Mouse (Mus musculus) adrenal gland, adult 8-10 months (tissue): ENCODE data around the gene Foxd3. TPM values are rescaled to one million over a fixed set of nuclear protein-coding genes. Genes with fewer than 3 reads are reported as not detected.
"Not testable (repeated sequence)": the region's sequence is repeated elsewhere in the genome, so short reads cannot be mapped to it uniquely, and the experiment has no call there.

Experiments
- DNase-seq: peaks from one replicate; pipeline ENCODE4 v3.0.0; 2022
- total RNA-seq, 4 experiments: library from RNA; stranded (reverse); gene quantifications; 2 replicates each; pipeline ENCODE4 v1.2.4; 2022

Foxd3 gene
- under 1 TPM; 0.21 to 0.86 (median 0.60) TPM for total RNA-seq

DNA sequence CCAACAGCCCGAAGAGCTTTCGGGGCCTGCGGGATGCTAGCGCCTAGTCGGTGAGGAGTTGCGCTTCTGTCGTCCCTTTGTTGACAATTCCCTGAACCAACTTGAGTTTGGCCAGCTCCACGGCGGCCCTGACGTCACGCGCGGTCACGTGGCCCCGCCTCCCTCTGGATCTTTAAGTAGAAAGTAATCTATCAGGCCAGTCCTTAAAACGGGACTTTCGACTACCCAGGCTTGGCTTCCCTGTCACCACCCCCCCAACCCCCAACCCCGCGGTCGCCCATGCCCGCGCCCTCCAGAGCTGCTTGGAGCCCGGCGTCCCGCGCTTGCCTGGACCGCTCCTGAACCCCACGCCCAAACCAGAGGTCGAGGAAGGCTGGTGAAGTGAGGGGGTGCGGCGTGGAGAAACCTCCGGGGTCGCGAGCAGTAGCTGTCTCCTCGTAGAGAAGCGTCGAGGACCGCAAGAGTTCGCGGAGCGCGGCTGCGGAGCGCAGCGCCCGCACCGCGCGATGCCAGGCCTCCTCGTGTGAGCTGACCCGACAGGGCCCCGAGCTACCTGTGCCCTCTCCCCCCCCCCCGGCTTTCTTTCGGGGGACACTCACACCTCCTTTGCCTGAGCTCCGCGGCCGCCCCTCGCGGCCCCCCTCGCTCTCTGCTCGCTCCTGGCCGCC lies at the start of gene Foxd3:
Gene Foxd3, plus strand, starts transcription at position 363 of the 668 bp plus-strand sequence.
- DNase-seq = no peak

- no peak for DNase-seq
Observed at GRCm38 (mm10) chr4:99612156-99612555, 43.9 kb upstream of the Foxd3 start.

GRCm38 (mm10) chr4:99612609-99613350 lies 43.3 kb upstream of the Foxd3 start:
- no peak for DNase-seq

DNA sequence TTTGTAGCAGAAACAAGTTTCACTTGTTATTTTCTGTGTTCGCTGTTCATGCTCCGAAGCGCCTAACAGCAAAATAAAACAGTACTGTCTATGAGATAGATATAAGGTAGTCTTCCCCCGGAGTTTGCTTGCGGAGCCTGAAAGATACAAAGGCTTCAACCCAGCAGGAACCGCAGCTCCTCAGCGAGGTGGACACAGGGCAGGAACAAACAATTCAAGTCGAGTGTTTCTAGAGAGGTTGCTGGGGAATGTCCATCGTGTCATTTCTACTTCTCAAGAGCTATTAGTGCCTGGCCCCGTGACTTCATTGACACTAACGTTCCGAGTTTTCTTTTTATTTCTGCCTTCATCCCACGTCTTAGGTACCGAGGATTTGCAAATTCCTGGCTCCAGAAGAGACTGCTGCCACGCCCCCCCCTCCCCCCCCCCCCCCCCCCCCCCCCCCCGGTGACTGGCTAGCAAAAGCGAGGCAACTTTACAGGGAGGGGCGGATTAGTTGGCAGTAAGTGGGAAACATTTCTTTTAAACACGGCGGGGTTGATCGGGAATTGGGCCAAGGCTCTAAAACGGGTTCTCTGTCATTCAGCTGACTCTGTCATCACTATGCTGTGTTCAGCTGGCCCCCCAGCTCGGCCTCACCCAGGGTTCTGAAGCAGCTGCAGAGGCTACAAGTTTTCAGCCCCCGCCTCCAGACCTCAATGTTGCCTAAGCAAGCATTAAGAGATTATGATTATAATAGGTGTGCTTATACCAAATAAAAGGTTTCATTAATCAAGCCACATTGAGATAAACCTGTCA lies 29.9 kb upstream of the Foxd3 start:
- DNase-seq = no peak

DNA sequence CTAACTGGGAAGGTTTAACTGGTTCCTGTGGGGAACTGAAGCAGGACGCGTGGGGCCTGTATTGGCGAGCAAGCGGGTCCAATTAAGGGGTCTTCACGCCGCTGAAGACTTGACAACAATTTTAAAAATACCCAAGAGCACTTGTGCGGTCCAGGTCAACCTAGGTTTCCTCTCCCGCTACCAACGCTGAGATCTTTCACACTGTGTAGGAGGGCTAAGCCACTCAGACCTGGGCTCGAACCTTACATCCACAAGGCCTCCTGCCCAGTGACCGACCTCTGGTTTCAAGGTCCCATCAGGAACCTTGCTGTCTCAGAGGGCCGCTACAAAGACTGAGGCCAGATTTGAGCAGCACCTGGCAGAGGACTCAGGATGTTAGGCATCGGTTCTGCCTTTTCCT lies 29.0 kb upstream of the Foxd3 start:
- no peak for DNase-seq

DNA sequence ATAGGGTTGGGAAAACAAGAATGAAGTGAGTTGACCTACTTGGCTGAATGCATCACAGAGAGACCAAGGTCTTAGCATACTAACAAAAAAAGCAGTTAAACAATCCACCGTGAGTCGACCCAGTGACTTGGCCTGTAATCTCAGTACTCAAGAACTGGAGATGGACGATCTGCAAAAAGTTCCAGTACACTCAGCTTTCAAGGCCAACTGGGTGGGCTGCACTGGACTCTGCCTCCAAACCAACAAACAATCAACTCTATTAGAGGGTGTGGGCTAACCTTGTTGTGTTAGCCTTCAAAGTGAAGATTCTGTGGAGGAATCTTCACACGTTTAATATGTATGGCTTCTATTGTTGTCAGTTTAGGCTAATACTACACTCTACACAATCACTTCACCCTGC lies 20.1 kb upstream of the Foxd3 start:
- DNase-seq = no peak

DNA sequence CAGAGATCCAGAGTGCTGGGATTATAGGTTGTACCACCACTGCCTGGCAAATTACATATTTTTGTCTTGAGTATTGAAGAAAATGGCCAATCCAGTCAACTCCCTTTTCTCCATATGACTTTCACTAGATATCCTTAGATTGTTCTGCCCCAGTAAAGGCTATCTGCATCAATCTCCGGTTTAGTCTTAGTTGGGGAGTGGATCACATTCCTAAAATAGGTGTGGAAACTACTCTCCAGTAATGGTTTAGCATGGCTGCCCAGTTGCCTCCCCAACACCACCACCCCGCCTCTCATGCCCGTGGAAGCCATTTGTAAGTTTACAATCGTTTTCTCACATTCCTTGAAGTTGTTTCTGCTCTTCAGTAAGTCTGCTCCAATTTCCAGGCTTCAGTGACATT lies 19.4 kb upstream of the Foxd3 start:
- no peak for DNase-seq

DNA sequence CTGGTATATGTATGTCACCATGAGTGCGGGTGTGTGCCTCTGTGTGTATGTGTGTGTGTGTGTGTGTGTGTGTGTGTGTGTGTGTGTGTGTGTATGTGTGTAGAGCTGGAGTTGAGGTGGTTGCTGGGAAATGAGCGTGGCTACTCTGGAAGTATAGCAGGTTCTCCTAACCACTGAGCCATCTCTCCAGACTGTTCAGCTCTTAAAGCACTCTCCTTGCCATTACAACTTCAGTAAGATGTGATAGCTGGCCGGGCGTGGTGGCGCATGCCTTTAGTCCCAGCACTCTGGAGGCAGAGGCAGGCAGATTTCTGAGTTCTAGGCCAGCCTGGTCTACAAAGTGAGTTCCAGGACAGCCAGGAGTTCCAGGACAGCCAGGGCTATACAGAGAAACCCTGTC lies 15.5 kb upstream of the Foxd3 start:
- not testable (repeated sequence) for DNase-seq

- no peak for DNase-seq
Observed at GRCm38 (mm10) chr4:99641920-99642319, 14.2 kb upstream of the Foxd3 start.

GRCm38 (mm10) chr4:99645560-99645959 lies 10.5 kb upstream of the Foxd3 start:
- DNase-seq = no peak

GRCm38 (mm10) chr4:99650088-99650944 lies 5.8 kb upstream of the Foxd3 start:
- DNase-seq = no peak

GRCm38 (mm10) chr4:99650945-99651690 lies 5.0 kb upstream of the Foxd3 start:
- no peak for DNase-seq

DNA sequence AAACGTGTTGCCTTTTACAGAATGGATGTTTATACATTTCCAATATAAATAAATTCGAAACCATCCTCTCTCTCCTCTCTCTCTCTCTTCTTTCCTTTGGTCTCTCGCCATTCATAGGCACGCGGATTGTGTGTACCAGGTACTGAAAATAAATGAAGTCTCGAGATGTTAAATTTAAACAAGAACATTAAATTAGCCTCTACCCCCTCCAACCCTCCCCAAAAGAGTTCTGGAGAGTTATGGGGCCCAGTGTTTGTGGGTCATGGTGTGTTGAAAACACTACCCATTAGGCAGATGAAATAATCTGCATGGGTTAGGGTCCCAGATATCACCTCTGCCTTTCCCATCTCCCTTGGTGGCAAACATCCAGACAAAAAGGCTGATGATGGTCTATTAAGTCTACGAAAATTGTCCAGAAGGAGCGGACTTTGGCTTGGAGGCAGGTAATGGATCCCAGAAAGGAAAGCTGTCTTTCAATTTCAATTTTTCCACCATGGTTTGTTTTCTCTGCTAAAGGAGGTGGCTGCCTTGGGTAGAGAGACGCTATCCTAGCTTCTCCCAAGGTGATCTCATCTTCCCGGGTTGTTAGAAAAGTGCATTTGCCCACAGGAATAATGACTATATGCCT lies 4.2 kb upstream of the Foxd3 start:
- DNase-seq = no peak

GRCm38 (mm10) chr4:99652576-99653210 lies 3.4 kb upstream of the Foxd3 start:
- no peak for DNase-seq

DNA sequence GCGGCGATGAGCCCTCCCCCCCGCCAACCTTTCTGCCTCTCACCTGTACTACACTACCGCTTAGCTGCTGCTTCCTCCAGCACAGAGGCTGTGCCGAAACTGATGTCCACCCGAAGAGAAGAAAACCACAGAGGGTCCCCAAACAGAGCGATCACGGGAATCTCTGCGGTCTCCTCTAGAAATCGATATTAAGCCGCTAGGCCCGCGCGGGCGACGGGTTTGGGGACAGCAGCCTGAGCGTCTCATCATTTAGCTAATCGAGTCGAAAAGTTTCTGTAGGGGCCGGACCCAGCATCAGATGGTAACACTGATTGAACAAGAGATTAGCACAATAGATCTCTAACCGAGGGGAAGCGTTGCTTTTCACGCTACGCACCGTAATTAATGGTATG lies 2.9 kb upstream of the Foxd3 start:
- DNase-seq = no peak

- DNase-seq = no peak
Observed at GRCm38 (mm10) chr4:99653608-99654221, 2.4 kb upstream of the Foxd3 start.

DNA sequence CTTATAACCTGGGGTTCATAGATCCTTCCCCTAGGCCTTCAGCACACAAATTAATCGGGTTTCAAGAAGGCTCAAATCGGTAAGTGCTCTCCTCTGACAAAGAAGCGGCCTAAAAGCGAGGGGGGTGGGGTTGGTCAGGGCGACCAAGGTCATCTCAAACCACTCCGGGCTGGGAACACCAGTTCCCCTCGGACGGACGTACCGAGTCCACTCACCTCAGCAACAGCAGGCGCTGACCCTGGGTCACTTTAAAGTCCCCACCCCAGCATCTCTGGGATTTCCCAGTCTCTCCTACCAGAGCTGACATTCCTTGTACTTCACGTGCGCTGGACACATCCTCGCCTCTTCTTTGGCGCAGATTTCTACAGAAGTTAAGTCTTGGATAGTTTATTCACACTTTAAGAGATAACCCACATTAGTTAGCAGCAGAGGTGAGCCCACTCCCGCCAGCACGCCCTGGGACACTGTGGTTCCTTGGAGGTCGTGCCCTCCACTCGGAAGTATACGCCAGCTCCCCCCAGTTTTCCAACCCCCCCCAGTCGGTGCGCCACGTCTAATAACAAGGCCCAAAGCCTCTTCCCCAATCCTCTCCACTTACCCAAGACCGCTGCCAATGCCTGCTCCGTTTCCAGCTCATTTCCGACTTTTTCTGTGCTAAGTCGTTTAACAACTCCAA lies 1.3 kb upstream of the Foxd3 start:
- no peak for DNase-seq

DNA sequence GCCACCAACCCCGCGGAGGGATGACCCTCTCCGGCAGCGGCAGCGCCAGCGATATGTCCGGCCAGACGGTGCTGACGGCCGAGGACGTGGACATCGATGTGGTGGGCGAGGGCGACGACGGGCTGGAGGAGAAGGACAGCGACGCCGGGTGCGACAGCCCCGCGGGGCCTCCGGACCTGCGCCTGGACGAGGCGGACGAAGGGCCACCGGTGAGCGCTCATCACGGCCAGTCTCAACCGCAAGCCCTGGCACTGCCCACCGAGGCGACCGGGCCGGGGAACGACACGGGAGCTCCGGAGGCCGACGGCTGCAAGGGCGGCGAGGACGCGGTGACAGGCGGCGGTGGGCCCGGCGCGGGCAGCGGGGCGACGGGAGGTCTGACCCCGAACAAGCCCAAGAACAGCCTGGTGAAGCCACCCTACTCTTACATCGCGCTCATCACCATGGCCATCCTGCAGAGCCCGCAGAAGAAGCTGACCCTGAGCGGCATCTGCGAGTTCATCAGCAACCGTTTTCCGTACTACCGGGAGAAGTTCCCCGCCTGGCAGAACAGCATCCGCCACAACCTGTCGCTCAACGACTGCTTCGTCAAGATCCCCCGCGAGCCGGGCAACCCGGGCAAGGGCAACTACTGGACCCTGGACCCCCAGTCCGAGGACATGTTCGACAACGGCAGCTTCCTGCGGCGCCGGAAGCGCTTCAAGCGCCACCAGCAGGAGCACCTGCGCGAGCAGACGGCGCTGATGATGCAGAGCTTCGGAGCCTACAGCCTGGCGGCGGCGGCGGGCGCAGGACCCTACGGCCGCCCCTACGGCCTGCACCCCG lies 718 bp downstream of the Foxd3 start:
- DNase-seq = no peak

- no peak for DNase-seq
Observed at GRCm38 (mm10) chr4:99657430-99657820, 1.3 kb downstream of the Foxd3 start.
